Comparison of ENCODE assay signal across 11 mouse cellular contexts in genomic region chr8:11262031-11262735, GRCm38 (mm10). TPM values are rescaled to one million over a fixed set of nuclear protein-coding genes. Genes with fewer than 3 reads are reported as not detected.
A peak's percentile ranks its signal among the peaks of the same experiment; 100 is the strongest.
DNase-seq lines count a peak whose midpoint lies in the region; ATAC-seq lines count a peak whose summit lies in the region.
"Had no signal": no experiment of that assay in that cellular context is flagged by ENCODE, and none has a peak within 500 bp of the region (broad histone marks: within the 10 kb centered on the region; RNA-seq: fewer than 3 reads in every experiment).

No protein-coding gene starts in this region.

- DNase-seq in kidney, adult 9 months = peak; percentile 49
- no peak for DNase-seq in kidney, adult 8-10 months
- DNase-seq in lung, adult 18-20 months = peak; percentile 75 to 83
- DNase-seq in B cell, adult 2 months = no peak
- no peak for DNase-seq in c-Kit-positive CD71-positive TER-119-positive erythroid progenitor cells, embryonic 14.5 days (ENCODE audit: low spot score)

- H3K27ac ChIP-seq in heart, embryonic 11.5 days (ENCODE audit: low read depth, low read length) = peak overlapping the region; percentile 70
- peak overlapping the region; percentile 44; the same call in 1 of the 2 replicates for H3K27ac ChIP-seq in stomach, embryonic 15.5 days
- H3K27ac ChIP-seq: limb, embryonic 12.5 days; midbrain, embryonic 13.5 days had no signal

- peaks cover 75% of the 10 kb centered on the region for H3K4me1 ChIP-seq in heart, embryonic 11.5 days (ENCODE audit: control insufficient read depth, insufficient read depth, low read length)
- peaks cover 24% of the 10 kb centered on the region for H3K4me1 ChIP-seq in stomach, embryonic 15.5 days

- H3K4me2 ChIP-seq in heart, embryonic 11.5 days = no peak overlapping the region
- H3K4me2 ChIP-seq in stomach, embryonic 15.5 days = no peak overlapping the region
- H3K4me2 ChIP-seq: limb, embryonic 12.5 days; midbrain, embryonic 13.5 days had no signal

- H3K36me3 ChIP-seq in heart, embryonic 11.5 days (ENCODE audit: control insufficient read depth, insufficient read depth, low read length) = no peaks in the 10 kb centered on the region
- no peaks in the 10 kb centered on the region for H3K36me3 ChIP-seq in stomach, embryonic 15.5 days
- H3K36me3 ChIP-seq: limb, embryonic 12.5 days; midbrain, embryonic 13.5 days had no signal

- no peaks in the 10 kb centered on the region for H3K9me3 ChIP-seq in heart, embryonic 11.5 days (replicated peaks; ENCODE audit: control insufficient read depth, low read length)
- no peaks in the 10 kb centered on the region for H3K9me3 ChIP-seq in stomach, embryonic 15.5 days
- H3K9me3 ChIP-seq: limb, embryonic 12.5 days; midbrain, embryonic 13.5 days had no signal

- no peaks in the 10 kb centered on the region for H3K27me3 ChIP-seq in heart, embryonic 11.5 days (ENCODE audit: control insufficient read depth, insufficient read depth, low read length)
- H3K27me3 ChIP-seq in stomach, embryonic 15.5 days (replicated peaks) = no peaks in the 10 kb centered on the region
- H3K27me3 ChIP-seq: limb, embryonic 12.5 days; midbrain, embryonic 13.5 days had no signal

- 0 out of 2 replicates have a peak, but pooled peaks have one; percentile 15 for ATAC-seq in heart, embryonic 11.5 days (replicated peaks; ENCODE audit: insufficient number of reproducible peaks, low FRiP score, low TSS enrichment)
- ATAC-seq in stomach, embryonic 15.5 days (ENCODE audit: insufficient read depth, low FRiP score, low read depth) = no peak
- ATAC-seq in megakaryocyte-erythroid progenitor cell, adult 5-6 weeks (replicated peaks; ENCODE audit: low FRiP score, low TSS enrichment, poor library complexity, severe bottlenecking) = no peak
- ATAC-seq: midbrain, embryonic 13.5 days had no signal

- no peak overlapping the region for H3K4me3 ChIP-seq in heart, embryonic 11.5 days (ENCODE audit: low read depth, low read length)
- no peak overlapping the region for H3K4me3 ChIP-seq in stomach, embryonic 15.5 days (replicated peaks)
- H3K4me3 ChIP-seq: limb, embryonic 12.5 days; midbrain, embryonic 13.5 days had no signal

- 66% methylated on average over 15 of the region's 15 CpGs for WGBS in heart, embryonic 11.5 days (ENCODE audit: insufficient replicate concordance)
- WGBS in stomach, embryonic 15.5 days = 62% methylated on average over 15 of the region's 15 CpGs

- H3K9ac ChIP-seq in heart, embryonic 11.5 days (ENCODE audit: low read depth, low read length) = no peak overlapping the region
- no peak overlapping the region for H3K9ac ChIP-seq in stomach, embryonic 15.5 days
- H3K9ac ChIP-seq: limb, embryonic 12.5 days; midbrain, embryonic 13.5 days had no signal

RNA-seq across cellular contexts. Expression of gene Col4a2, which starts 50.4 kb away (rescaled TPM):
- 40.6 and 51.0 TPM in 2 replicates for polyA plus RNA-seq in heart, embryonic 11.5 days (2014; fragmentation: Nextera tagmentation; extraction: Ambion mirVana)
- 72.1 and 81.2 TPM in 2 replicates for polyA plus RNA-seq in stomach, embryonic 15.5 days (2015; fragmentation: Nextera tagmentation; extraction: Ambion mirVana)
- 0.20 and 0.35 TPM in 2 replicates for total RNA-seq in megakaryocyte-erythroid progenitor cell, adult 5-6 weeks (2014; fragmentation: Nextera tagmentation)
- total RNA-seq in megakaryocyte-erythroid progenitor cell, adult 5-6 weeks (2017) = 0.56 and 0.57 TPM in 2 replicates
- total RNA-seq: neutrophil, adult 5-6 weeks had no signal

RNA-seq across cellular contexts. Expression of gene Col4a1, which starts 50.4 kb away (rescaled TPM):
- polyA plus RNA-seq in heart, embryonic 11.5 days (2014; fragmentation: Nextera tagmentation; extraction: Ambion mirVana) = 150 and 187 TPM in 2 replicates
- 191 and 208 TPM in 2 replicates for polyA plus RNA-seq in stomach, embryonic 15.5 days (2015; fragmentation: Nextera tagmentation; extraction: Ambion mirVana)
- total RNA-seq in megakaryocyte-erythroid progenitor cell, adult 5-6 weeks (2014; fragmentation: Nextera tagmentation) = not detected in 2 replicates
- total RNA-seq in megakaryocyte-erythroid progenitor cell, adult 5-6 weeks (2017) = 0.34 TPM in 1 of 2 replicates, not detected in the other
- total RNA-seq: neutrophil, adult 5-6 weeks had no signal

Comparison
In these comparisons a context has a peak if more than half of its experiments do, and no peak if none do; other contexts are left out.
1. DNase-seq: peak in kidney, adult 9 months (single experiment) and lung, adult 18-20 months (2 of 2); none in kidney, adult 8-10 months (0 of 2), B cell, adult 2 months (0 of 2) and c-Kit-positive CD71-positive TER-119-positive erythroid progenitor cells, embryonic 14.5 days (single experiment).